In genomic region chr5:63968443-63969415, GRCm38 (mm10) we compare ENCODE assay signal across 8 mouse cellular contexts. TPM values are rescaled to one million over a fixed set of nuclear protein-coding genes. Genes with fewer than 3 reads are reported as not detected.
A peak's percentile ranks its signal among the peaks of the same experiment; 100 is the strongest.
DNase-seq lines count a peak whose midpoint lies in the region; ATAC-seq and TF ChIP-seq lines count a peak whose summit lies in the region.

Rell1 (minus strand) TSS chr5:63968897.

- H3K9ac ChIP-seq in embryonic facial prominence, embryonic 13.5 days = peak within 1 kb of the TSS; percentile 83
- peak within 1 kb of the TSS; percentile 79 for H3K9ac ChIP-seq in limb, embryonic 12.5 days (replicated peaks)
- peak within 1 kb of the TSS; percentile 72 for H3K9ac ChIP-seq in midbrain, embryonic 15.5 days

- H3K27me3 ChIP-seq in embryonic facial prominence, embryonic 13.5 days = no peaks in the 10 kb centered on the region
- H3K27me3 ChIP-seq in kidney, adult 2 months (replicated peaks; ENCODE audit: control insufficient read depth, insufficient read depth, low read length) = no peaks in the 10 kb centered on the region
- no peaks in the 10 kb centered on the region for H3K27me3 ChIP-seq in limb, embryonic 12.5 days
- H3K27me3 ChIP-seq in midbrain, embryonic 15.5 days (replicated peaks) = no peaks in the 10 kb centered on the region
- H3K27me3 ChIP-seq in spleen, adult 2 months (ENCODE audit: control insufficient read depth, insufficient read depth, low read length) = no peaks in the 10 kb centered on the region

- no peaks in the 10 kb centered on the region for H3K36me3 ChIP-seq in embryonic facial prominence, embryonic 13.5 days
- no peaks in the 10 kb centered on the region for H3K36me3 ChIP-seq in kidney, adult 2 months (ENCODE audit: control insufficient read depth, insufficient read depth, low read length)
- no peaks in the 10 kb centered on the region for H3K36me3 ChIP-seq in limb, embryonic 12.5 days
- H3K36me3 ChIP-seq in midbrain, embryonic 15.5 days (replicated peaks) = no peaks in the 10 kb centered on the region
- no peaks in the 10 kb centered on the region for H3K36me3 ChIP-seq in spleen, adult 2 months (ENCODE audit: control insufficient read depth, insufficient read depth, low read length)

- peaks cover 29% of the 10 kb centered on the region for H3K4me1 ChIP-seq in embryonic facial prominence, embryonic 13.5 days
- H3K4me1 ChIP-seq in kidney, adult 2 months (ENCODE audit: control insufficient read depth, insufficient read depth, low read length) = peaks cover 8% of the 10 kb centered on the region; the same call in 1 of the 2 replicates
- peaks cover 20% of the 10 kb centered on the region for H3K4me1 ChIP-seq in limb, embryonic 12.5 days (replicated peaks)
- peaks cover 12% of the 10 kb centered on the region for H3K4me1 ChIP-seq in midbrain, embryonic 15.5 days
- H3K4me1 ChIP-seq in spleen, adult 2 months (ENCODE audit: control insufficient read depth, insufficient read depth, insufficient read length) = peaks cover 21% of the 10 kb centered on the region

- TF ChIP-seq POLR2A in kidney, adult 2 months (IDR thresholded peaks at IDR 0.05; ENCODE audit: low read depth, low read length) = no peak
- no peak; the same call in 1 of the 2 replicates for TF ChIP-seq POLR2A in spleen, adult 2 months (IDR thresholded peaks at IDR 0.05; ENCODE audit: low read depth, low read length)

- H3K4me2 ChIP-seq in embryonic facial prominence, embryonic 13.5 days = peak within 1 kb of the TSS; percentile 68
- H3K4me2 ChIP-seq in limb, embryonic 12.5 days = peak within 1 kb of the TSS; percentile 69
- H3K4me2 ChIP-seq in midbrain, embryonic 15.5 days = peak within 1 kb of the TSS; percentile 94

- TF ChIP-seq CTCF in kidney, adult 2 months (conservative IDR thresholded peaks at IDR 0.05; ENCODE audit: insufficient read depth, insufficient read length, low read depth, low read length) = no peak
- no peak for TF ChIP-seq CTCF in spleen, adult 2 months (IDR thresholded peaks at IDR 0.05; ENCODE audit: extremely low read depth, insufficient read depth, insufficient read length, insufficient replicate concordance)

- no peaks in the 10 kb centered on the region for H3K9me3 ChIP-seq in embryonic facial prominence, embryonic 13.5 days
- no peaks in the 10 kb centered on the region for H3K9me3 ChIP-seq in limb, embryonic 12.5 days
- H3K9me3 ChIP-seq in midbrain, embryonic 15.5 days = no peaks in the 10 kb centered on the region

- peak within 1 kb of the TSS; percentile 77 for H3K27ac ChIP-seq in embryonic facial prominence, embryonic 13.5 days
- H3K27ac ChIP-seq in kidney, adult 2 months (ENCODE audit: insufficient read depth, low read depth, low read length) = peak within 1 kb of the TSS; percentile 74
- H3K27ac ChIP-seq in limb, embryonic 12.5 days = peak within 1 kb of the TSS; percentile 84
- peak within 1 kb of the TSS; percentile 53 for H3K27ac ChIP-seq in midbrain, embryonic 15.5 days
- peak within 1 kb of the TSS; percentile 77 for H3K27ac ChIP-seq in spleen, adult 2 months (ENCODE audit: insufficient read depth, low read length)

- peak; percentile 96 for ATAC-seq in embryonic facial prominence, embryonic 13.5 days (ENCODE audit: insufficient number of reproducible peaks, insufficient read depth, low FRiP score, low TSS enrichment, low read depth)
- peak; percentile 95 for ATAC-seq in limb, embryonic 12.5 days (ENCODE audit: insufficient number of reproducible peaks, insufficient read depth, low FRiP score, low TSS enrichment, low read depth)
- peak; percentile 96 for ATAC-seq in midbrain, embryonic 15.5 days (replicated peaks)

- DNase-seq in 3134 (ENCODE audit: extremely low read depth, insufficient read length, low spot score) = peak; percentile 98
- peak; percentile 100 for DNase-seq in adrenal gland, postnatal 36 days
- DNase-seq in heart, adult 18-20 months = peak; percentile 98 to 100
- DNase-seq in kidney, adult 2 months = peak; percentile 99
- peak; percentile 86 to 100 for DNase-seq in spleen, adult 2 months (ENCODE audit: low read depth in 1 of 2, low spot score in 2 of 2)

- 1% methylated on average over 82 of the region's 85 CpGs for WGBS in embryonic facial prominence, embryonic 13.5 days
- under 1% methylated on average over 85 of the region's 85 CpGs for WGBS in kidney, adult 2 months
- under 1% methylated on average over 84 of the region's 85 CpGs for WGBS in limb, embryonic 12.5 days
- WGBS in midbrain, embryonic 15.5 days = under 1% methylated on average over 83 of the region's 85 CpGs
- under 1% methylated on average over 70 of the region's 85 CpGs for WGBS in spleen, adult 2 months

- H3K4me3 ChIP-seq in embryonic facial prominence, embryonic 13.5 days = peak within 1 kb of the TSS; percentile 73
- peak within 1 kb of the TSS; percentile 97 for H3K4me3 ChIP-seq in kidney, adult 2 months (ENCODE audit: insufficient read depth, low read depth, low read length)
- peak within 1 kb of the TSS; percentile 70 for H3K4me3 ChIP-seq in limb, embryonic 12.5 days (replicated peaks)
- H3K4me3 ChIP-seq in midbrain, embryonic 15.5 days = peak within 1 kb of the TSS; percentile 82
- peak within 1 kb of the TSS; percentile 90 for H3K4me3 ChIP-seq in spleen, adult 2 months (ENCODE audit: extremely low read depth, insufficient read depth, insufficient read length)

RNA-seq across cellular contexts. Expression of gene Rell1, which starts in this region (rescaled TPM):
- 10 to 100 TPM; 57.4 to 86.9 TPM for total RNA-seq in adrenal gland, postnatal 36 days (2021)
- 25.7 and 25.9 TPM in 2 replicates for polyA plus RNA-seq in embryonic facial prominence, embryonic 13.5 days (2015; fragmentation: Nextera tagmentation; extraction: Ambion mirVana)
- 10 to 100 TPM in 1 of 2 experiments, 1 to 10 TPM in 1; 9.4 to 10.0 TPM for total RNA-seq in heart, adult 18-20 months (2021)
- polyA plus RNA-seq in kidney, adult 2 months (2012; rRNA removed) = 6.8 TPM in 2 replicates
- polyA plus RNA-seq in limb, embryonic 12.5 days (2016; fragmentation: Nextera tagmentation; extraction: Ambion mirVana) = 18.1 and 18.7 TPM in 2 replicates
- polyA plus RNA-seq in midbrain, embryonic 15.5 days (2015; fragmentation: Nextera tagmentation; extraction: Ambion mirVana) = 8.9 and 9.0 TPM in 2 replicates
- 5.1 and 6.6 TPM in 2 replicates for polyA plus RNA-seq in spleen, adult 2 months (2012; rRNA removed)

Comparison
In these comparisons a context has a peak if more than half of its experiments do, and no peak if none do; other contexts are left out.
1. Peak in every context shown above with its lines: DNase-seq, ATAC-seq, H3K4me3 ChIP-seq and H3K27ac ChIP-seq.
2. RNA of gene Rell1 (total RNA-seq): 57.4 to 86.9 TPM in adrenal gland, postnatal 36 days; 9.4 to 10.0 TPM in heart, adult 18-20 months; every median in the first group is over 4 times any median in the second.